Mouse (Mus musculus): ENCODE measurements at regions not wholly inside any gene's neighbourhood (a gene's known extent, or its start where the extent isn't known, plus 50 kb on each side); places are given as distances from the start of the nearest gene placed in this dataset.
"Not testable (repeated sequence)": the region's sequence is repeated elsewhere in the genome, so short reads cannot be mapped to it uniquely, and the experiment has no call there.

- H3K4me1 ChIP-seq (ENCODE audit: control insufficient read depth, insufficient read depth, low read length) = no peaks in the 10 kb centered on the region
- H3K27ac ChIP-seq = no peak overlapping the region
- WGBS = 75% methylated on average over 2 of the region's 2 CpGs
- no peak overlapping the region for H3K4me3 ChIP-seq
- no peak overlapping the region for H3K9ac ChIP-seq (ENCODE audit: low read depth, low read length)
- no peaks in the 10 kb centered on the region for H3K36me3 ChIP-seq (ENCODE audit: control insufficient read depth, insufficient read depth, low read length)
- TF ChIP-seq POLR2A (IDR thresholded peaks at IDR 0.05; ENCODE audit: insufficient read depth, low read depth, low read length) = no peak
- no peak for TF ChIP-seq CTCF (IDR thresholded peaks at IDR 0.05)
- no peak for TF ChIP-seq EP300 (IDR thresholded peaks at IDR 0.05; ENCODE audit: insufficient read depth, low read depth, low read length)
- H3K79me2 ChIP-seq (replicated peaks; ENCODE audit: control insufficient read depth, insufficient read depth, low read length) = no peaks in the 10 kb centered on the region
- DNase-seq = no peak
- intact Hi-C loops (cut with DNase I) = no loop called here
- no peaks in the 10 kb centered on the region for H3K27me3 ChIP-seq (ENCODE audit: control insufficient read depth, insufficient read depth, low read length)
Observed at GRCm38 (mm10) chr6:73587686-73588085, 118.2 kb upstream of the 4931417E11Rik start.

- intact Hi-C loops (cut with DNase I) = no loop called here
- Histone ChIP-seq H3K27ac (no peak overlapping the region), H3K36me3 (ENCODE audit: control insufficient read depth, insufficient read depth, low read length) (no peaks in the 10 kb centered on the region), H3K9ac (ENCODE audit: low read depth, low read length) (no peak overlapping the region), H3K79me2 (replicated peaks; ENCODE audit: control insufficient read depth, insufficient read depth, low read length) (no peaks in the 10 kb centered on the region), H3K4me3 (no peak overlapping the region), H3K27me3 (ENCODE audit: control insufficient read depth, insufficient read depth, low read length) (no peaks in the 10 kb centered on the region), H3K4me1 (ENCODE audit: control insufficient read depth, insufficient read depth, low read length) (no peaks in the 10 kb centered on the region)
- 70% methylated on average over 2 of the region's 2 CpGs for WGBS
- TF ChIP-seq POLR2A (IDR thresholded peaks at IDR 0.05; ENCODE audit: insufficient read depth, low read depth, low read length) (no peak), CTCF (IDR thresholded peaks at IDR 0.05) (no peak), EP300 (IDR thresholded peaks at IDR 0.05; ENCODE audit: insufficient read depth, low read depth, low read length) (no peak)
- DNase-seq = no peak
Observed at GRCm38 (mm10) chr6:73576708-73577107, 107.2 kb upstream of the 4931417E11Rik start.

- H3K4me1 ChIP-seq (ENCODE audit: control insufficient read depth, insufficient read depth, low read length) = no peaks in the 10 kb centered on the region
- H3K4me3 ChIP-seq = no peak overlapping the region
- no peaks in the 10 kb centered on the region for H3K79me2 ChIP-seq (replicated peaks; ENCODE audit: control insufficient read depth, insufficient read depth, low read length)
- no peak overlapping the region for H3K9ac ChIP-seq (ENCODE audit: low read depth, low read length)
- 37% methylated on average over 2 of the region's 2 CpGs for WGBS
- H3K27ac ChIP-seq = no peak overlapping the region
- intact Hi-C loops (cut with DNase I) = no loop called here
- no peak for DNase-seq
- TF ChIP-seq POLR2A (IDR thresholded peaks at IDR 0.05; ENCODE audit: insufficient read depth, low read depth, low read length) (no peak), CTCF (IDR thresholded peaks at IDR 0.05) (no peak), EP300 (IDR thresholded peaks at IDR 0.05; ENCODE audit: insufficient read depth, low read depth, low read length) (no peak)
- no peaks in the 10 kb centered on the region for H3K36me3 ChIP-seq (ENCODE audit: control insufficient read depth, insufficient read depth, low read length)
- H3K27me3 ChIP-seq (ENCODE audit: control insufficient read depth, insufficient read depth, low read length) = no peaks in the 10 kb centered on the region
Observed at GRCm38 (mm10) chr6:73560000-73560399, 90.5 kb upstream of the 4931417E11Rik start.

- H3K79me2 ChIP-seq (replicated peaks; ENCODE audit: control insufficient read depth, insufficient read depth, low read length) = no peaks in the 10 kb centered on the region
- no peaks in the 10 kb centered on the region for H3K36me3 ChIP-seq (ENCODE audit: control insufficient read depth, insufficient read depth, low read length)
- no peak overlapping the region for H3K4me3 ChIP-seq
- no peak overlapping the region for H3K27ac ChIP-seq
- WGBS = 71% methylated on average over 1 of the region's 1 CpGs
- DNase-seq = no peak
- no peak overlapping the region for H3K9ac ChIP-seq (ENCODE audit: low read depth, low read length)
- no peak for TF ChIP-seq EP300 (IDR thresholded peaks at IDR 0.05; ENCODE audit: insufficient read depth, low read depth, low read length)
- no peak for TF ChIP-seq CTCF (IDR thresholded peaks at IDR 0.05)
- TF ChIP-seq POLR2A (IDR thresholded peaks at IDR 0.05; ENCODE audit: insufficient read depth, low read depth, low read length) = no peak
- H3K4me1 ChIP-seq (ENCODE audit: control insufficient read depth, insufficient read depth, low read length) = no peaks in the 10 kb centered on the region
- intact Hi-C loops (cut with DNase I) = no loop called here
- no peaks in the 10 kb centered on the region for H3K27me3 ChIP-seq (ENCODE audit: control insufficient read depth, insufficient read depth, low read length)
Observed at GRCm38 (mm10) chr6:73530559-73530958, 61.1 kb upstream of the 4931417E11Rik start.

GRCm38 (mm10) chr6:73530098-73530497 is 60.6 kb upstream of the 4931417E11Rik start:
- no peak for DNase-seq
- no peaks in the 10 kb centered on the region for H3K27me3 ChIP-seq (ENCODE audit: control insufficient read depth, insufficient read depth, low read length)
- TF ChIP-seq EP300 (IDR thresholded peaks at IDR 0.05; ENCODE audit: insufficient read depth, low read depth, low read length) (no peak), CTCF (IDR thresholded peaks at IDR 0.05) (no peak), POLR2A (IDR thresholded peaks at IDR 0.05; ENCODE audit: insufficient read depth, low read depth, low read length) (no peak)
- no peak overlapping the region for H3K4me3 ChIP-seq
- WGBS = 74% methylated on average over 1 of the region's 1 CpGs
- H3K36me3 ChIP-seq (ENCODE audit: control insufficient read depth, insufficient read depth, low read length) = no peaks in the 10 kb centered on the region
- H3K27ac ChIP-seq = no peak overlapping the region
- H3K4me1 ChIP-seq (ENCODE audit: control insufficient read depth, insufficient read depth, low read length) = no peaks in the 10 kb centered on the region
- intact Hi-C loops (cut with DNase I) = no loop called here
- no peak overlapping the region for H3K9ac ChIP-seq (ENCODE audit: low read depth, low read length)
- no peaks in the 10 kb centered on the region for H3K79me2 ChIP-seq (replicated peaks; ENCODE audit: control insufficient read depth, insufficient read depth, low read length)

- 65% methylated on average over 9 of the region's 9 CpGs for WGBS
- DNase-seq = no peak
- Histone ChIP-seq H3K27ac (no peak overlapping the region), H3K36me3 (ENCODE audit: control insufficient read depth, insufficient read depth, low read length) (no peaks in the 10 kb centered on the region), H3K4me3 (no peak overlapping the region), H3K9ac (ENCODE audit: low read depth, low read length) (no peak overlapping the region), H3K79me2 (replicated peaks; ENCODE audit: control insufficient read depth, insufficient read depth, low read length) (no peaks in the 10 kb centered on the region), H3K4me1 (ENCODE audit: control insufficient read depth, insufficient read depth, low read length) (no peaks in the 10 kb centered on the region), H3K27me3 (ENCODE audit: control insufficient read depth, insufficient read depth, low read length) (no peaks in the 10 kb centered on the region)
- TF ChIP-seq EP300 (IDR thresholded peaks at IDR 0.05; ENCODE audit: insufficient read depth, low read depth, low read length) = no peak
- TF ChIP-seq CTCF (IDR thresholded peaks at IDR 0.05) = 0 out of 2 replicates have a peak, but pooled peaks have one; percentile 10
- intact Hi-C loops (cut with DNase I) = no loop called here
Observed at GRCm38 (mm10) chr6:73523658-73524057, 54.2 kb upstream of the 4931417E11Rik start.

GRCm38 (mm10) chr6:73519894-73520293 is 50.4 kb upstream of the 4931417E11Rik start:
- 76% methylated on average over 4 of the region's 4 CpGs for WGBS
- H3K36me3 ChIP-seq (ENCODE audit: control insufficient read depth, insufficient read depth, low read length); H3K27me3 ChIP-seq (ENCODE audit: control insufficient read depth, insufficient read depth, low read length); intact Hi-C loops (cut with DNase I); DNase-seq; H3K4me1 ChIP-seq (ENCODE audit: control insufficient read depth, insufficient read depth, low read length); H3K79me2 ChIP-seq (replicated peaks; ENCODE audit: control insufficient read depth, insufficient read depth, low read length); H3K4me3 ChIP-seq; H3K27ac ChIP-seq; H3K9ac ChIP-seq (ENCODE audit: low read depth, low read length): not testable (repeated sequence)
